Mouse (Mus musculus) frontal cortex, adult 2 months (tissue): Measurements from ENCODE around the gene Cdr2l. TPM values are rescaled to one million over a fixed set of nuclear protein-coding genes. Genes with fewer than 3 reads are reported as not detected.

Experiments used
- DNase-seq, 2 experiments: peaks; one replicate each; pipeline ENCODE4 v3.0.0; 2022; ENCODE audit warnings: low spot score in 1 of 2; ENCODE audit errors: extremely low spot score in 1 of 2
- polyA plus RNA-seq: library from polyadenylated mRNA; depleted of rRNA; stranded (reverse); fragments of >200 nt; gene quantifications from 2 replicates; pipeline ENCODE4 v1.2.3, GENCODE M21; 2012; rRNA removed

Cdr2l gene
- polyA plus RNA-seq, 1 experiment: 22.7 TPM

DNA sequence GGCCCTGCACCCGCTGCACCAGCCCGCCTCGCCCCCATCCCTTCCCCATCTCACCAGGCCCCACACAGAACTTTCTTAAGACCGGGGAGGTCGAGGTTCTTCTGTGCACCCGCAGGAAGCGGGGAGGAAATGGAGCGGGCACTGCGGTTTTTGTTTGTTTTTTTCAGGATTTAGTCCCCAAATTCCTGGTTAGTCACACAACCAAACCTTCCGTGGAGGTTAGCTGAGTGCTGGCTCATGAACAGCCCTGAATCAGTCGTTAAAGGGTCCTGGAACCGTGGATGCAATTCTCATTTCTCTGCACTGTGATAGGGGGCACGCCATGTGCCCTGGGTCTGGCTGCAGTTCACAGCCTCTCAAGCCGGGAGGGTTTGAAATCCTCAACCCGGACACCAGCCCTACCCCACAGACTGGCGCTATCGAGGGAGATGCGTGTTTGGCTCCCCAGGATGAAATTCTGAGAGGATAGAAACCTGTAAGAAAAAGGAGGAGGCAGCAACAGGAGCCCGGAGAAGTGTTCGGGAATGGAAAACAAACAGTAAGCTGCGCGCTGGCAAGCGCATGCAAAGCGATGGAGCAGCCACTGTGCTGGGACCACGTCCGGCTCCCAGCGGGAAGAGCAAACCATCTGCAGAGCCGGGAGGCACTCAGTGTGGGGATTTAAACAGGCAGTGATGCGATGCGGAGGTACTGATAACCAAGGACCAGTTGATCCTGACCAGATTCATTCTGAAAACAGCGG lies 54.1 kb downstream of the Cdr2l start:
- DNase-seq: no peak

DNA sequence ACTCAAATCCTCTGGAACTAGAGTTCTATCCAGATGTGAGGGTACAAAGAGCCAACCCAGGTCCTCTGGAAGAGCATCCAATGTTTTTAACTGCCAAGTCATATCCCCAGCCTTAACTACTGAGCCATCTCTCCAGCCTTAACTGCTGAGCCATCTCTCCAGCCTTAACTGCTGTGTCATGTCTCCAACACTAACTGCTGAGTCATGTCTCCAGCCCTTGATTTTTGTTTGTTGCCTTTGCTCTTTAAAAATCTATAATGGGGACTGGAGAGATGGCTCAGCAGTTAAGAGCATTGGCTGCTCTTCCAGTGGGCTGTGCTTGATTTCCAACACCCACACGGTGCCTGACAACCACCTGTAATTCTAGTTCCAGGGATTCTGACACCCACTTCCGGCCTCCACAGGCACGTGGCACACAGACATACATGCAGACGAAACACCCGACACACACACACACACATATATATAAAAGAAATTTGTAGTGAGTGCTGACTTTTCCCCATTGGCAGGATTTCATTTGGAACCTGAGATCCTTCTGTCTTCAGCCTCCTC lies 55.9 kb downstream of the Cdr2l start:
- peak in 1 of 2 experiments; percentile 42 for DNase-seq

DNA sequence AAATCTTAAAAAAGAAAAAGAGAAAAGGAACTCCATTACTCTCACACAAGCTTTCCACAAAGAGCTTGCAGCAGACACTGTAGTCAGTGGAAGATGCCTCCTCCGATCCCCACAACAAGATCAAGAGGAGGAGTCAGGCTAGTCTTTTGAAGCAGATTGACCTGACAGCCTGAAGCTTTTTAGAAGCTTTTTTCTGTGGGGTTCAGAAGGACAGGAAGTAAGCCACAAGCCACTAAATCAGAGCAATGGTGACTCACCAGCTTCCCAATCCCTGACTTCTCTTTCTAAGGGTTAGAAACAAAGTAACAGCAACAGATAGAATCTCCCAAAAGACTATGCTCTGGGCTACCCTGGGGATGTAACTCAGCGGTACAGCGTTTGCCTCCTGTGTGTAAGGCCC lies 57.6 kb downstream of the Cdr2l start:
- no peak for DNase-seq

- no peak for DNase-seq
Observed at GRCm38 (mm10) chr11:115439906-115440595, 58.3 kb downstream of the Cdr2l start, which contains the start of gene Trim80. Gene Trim80 (plus strand): TSS chr11:115440545.

DNA sequence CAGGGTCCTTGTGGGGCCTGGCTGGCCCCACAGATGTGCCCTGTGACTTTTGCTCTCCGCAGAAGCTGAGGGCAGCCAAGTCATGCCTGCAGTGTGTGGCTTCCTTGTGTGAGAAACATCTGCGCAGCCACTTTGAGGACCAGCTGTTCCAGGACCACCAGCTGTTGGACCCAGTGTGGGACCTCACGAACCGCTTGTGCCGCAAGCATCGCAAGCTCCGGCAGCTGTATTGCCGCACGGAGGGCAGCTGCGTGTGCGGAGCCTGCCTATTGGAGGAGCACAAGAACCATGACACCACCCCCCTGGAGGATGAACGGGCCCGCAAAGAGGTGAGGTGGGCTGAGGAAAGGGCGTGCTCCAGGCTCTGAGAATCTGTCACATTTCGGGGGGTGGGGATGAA lies 59.7 kb downstream of the Cdr2l start:
- DNase-seq: no peak

Other genes with a start within 250 kb of the Cdr2l start
- 0.12 and 0.29 TPM in 2 replicates for gene Cd300lf, start 247.9 kb upstream of the Cdr2l start, polyA plus RNA-seq
- gene Slc9a3r1, start 218.6 kb upstream of the Cdr2l start, polyA plus RNA-seq: 85.4 and 93.7 TPM in 2 replicates
- 10.2 and 10.4 TPM in 2 replicates for gene Tmem104, start 194.4 kb upstream of the Cdr2l start, polyA plus RNA-seq
- gene Nat9, start 194.1 kb upstream of the Cdr2l start, polyA plus RNA-seq: 36.2 and 36.9 TPM in 2 replicates
- 55.1 and 55.6 TPM in 2 replicates for gene Grin2c, start 114.7 kb upstream of the Cdr2l start, polyA plus RNA-seq
- gene Fdxr, start 104.9 kb upstream of the Cdr2l start, polyA plus RNA-seq: 33.1 and 34.4 TPM in 2 replicates
- gene Fads6, start 84.3 kb upstream of the Cdr2l start, polyA plus RNA-seq: 13.2 and 13.9 TPM in 2 replicates
- 14.6 and 19.2 TPM in 2 replicates for gene Otop2, start 74.8 kb upstream of the Cdr2l start, polyA plus RNA-seq
- 7.8 and 8.6 TPM in 2 replicates for gene Ush1g, start 59.9 kb upstream of the Cdr2l start, polyA plus RNA-seq
- 0.30 and 0.34 TPM in 2 replicates for gene Otop3, start 47.2 kb upstream of the Cdr2l start, polyA plus RNA-seq
- gene Hid1, start 14.2 kb upstream of the Cdr2l start, polyA plus RNA-seq: 97.9 and 106 TPM in 2 replicates
- 129 and 134 TPM in 2 replicates for gene Mrpl58, start 21.8 kb downstream of the Cdr2l start, polyA plus RNA-seq
- gene Atp5h, start 38.0 kb downstream of the Cdr2l start, polyA plus RNA-seq: 785 and 842 TPM in 2 replicates
- gene Kctd2, start 38.2 kb downstream of the Cdr2l start, polyA plus RNA-seq: 71.8 and 78.7 TPM in 2 replicates
- gene Trim80, start 58.6 kb downstream of the Cdr2l start, polyA plus RNA-seq: 0.06 and 0.17 TPM in 2 replicates
- gene Slc16a5, start 80.6 kb downstream of the Cdr2l start, polyA plus RNA-seq: 0.06 TPM in 1 of 2 replicates, not detected in the other
- gene Armc7, start 93.8 kb downstream of the Cdr2l start, polyA plus RNA-seq: 9.9 TPM in 2 replicates
- 73.9 and 74.9 TPM in 2 replicates for gene Nt5c, start 109.9 kb downstream of the Cdr2l start, polyA plus RNA-seq
- gene Jpt1, start 132.5 kb downstream of the Cdr2l start, polyA plus RNA-seq: 209 and 216 TPM in 2 replicates
- 365 and 405 TPM in 2 replicates for gene Sumo2, start 154.4 kb downstream of the Cdr2l start, polyA plus RNA-seq
- 71.0 and 72.9 TPM in 2 replicates for gene Nup85, start 182.5 kb downstream of the Cdr2l start, polyA plus RNA-seq
- 40.7 and 42.9 TPM in 2 replicates for gene Mrps7, start 222.0 kb downstream of the Cdr2l start, polyA plus RNA-seq
- gene Gga3, start 222.1 kb downstream of the Cdr2l start, polyA plus RNA-seq: 61.7 and 65.1 TPM in 2 replicates
- gene Mif4gd, start 231.1 kb downstream of the Cdr2l start, polyA plus RNA-seq: 36.3 and 38.9 TPM in 2 replicates
- gene Slc25a19, start 246.4 kb downstream of the Cdr2l start, polyA plus RNA-seq: 117 and 127 TPM in 2 replicates